Mouse (Mus musculus) kidney, adult 8-10 months (tissue): ENCODE data around the gene Cnpy1.

Experiments
- DNase-seq, 2 experiments: peaks; one replicate each; pipeline ENCODE4 v3.0.0; 2022

Cnpy1 gene

GRCm38 (mm10) chr5:28245574-28245973 lies at the start of gene Cnpy1:
Cnpy1 (minus strand) TSS chr5:28245806.
- DNase-seq, result no peak

GRCm38 (mm10) chr5:28293990-28294389 lies 48.4 kb upstream of the Cnpy1 start:
- DNase-seq, result peak; percentile 64 to 88

GRCm38 (mm10) chr5:28292281-28292680 lies 46.7 kb upstream of the Cnpy1 start:
- DNase-seq, result no peak

- no peak for DNase-seq
Measured at GRCm38 (mm10) chr5:28291118-28291850, 45.7 kb upstream of the Cnpy1 start.

- no peak for DNase-seq
Measured at GRCm38 (mm10) chr5:28290630-28291029, 45.0 kb upstream of the Cnpy1 start.

- no peak for DNase-seq
Measured at GRCm38 (mm10) chr5:28289111-28289510, 43.5 kb upstream of the Cnpy1 start.

GRCm38 (mm10) chr5:28277279-28277678 lies 31.7 kb upstream of the Cnpy1 start:
- DNase-seq, result no peak

GRCm38 (mm10) chr5:28272836-28273235 lies 27.2 kb upstream of the Cnpy1 start:
- peak; percentile 5 to 18 for DNase-seq

- DNase-seq, result no peak
Measured at GRCm38 (mm10) chr5:28269469-28269991, 23.9 kb upstream of the Cnpy1 start.

GRCm38 (mm10) chr5:28267576-28267975 lies 22.0 kb upstream of the Cnpy1 start:
- no peak for DNase-seq

GRCm38 (mm10) chr5:28265653-28266052 lies 20.0 kb upstream of the Cnpy1 start:
- no peak for DNase-seq

GRCm38 (mm10) chr5:28263852-28264251 lies 18.2 kb upstream of the Cnpy1 start:
- no peak for DNase-seq

- DNase-seq, result no peak
Measured at GRCm38 (mm10) chr5:28262070-28262469, 16.5 kb upstream of the Cnpy1 start.

- DNase-seq, result no peak
Measured at GRCm38 (mm10) chr5:28259939-28260338, 14.3 kb upstream of the Cnpy1 start.

- no peak for DNase-seq
Measured at GRCm38 (mm10) chr5:28259385-28259784, 13.8 kb upstream of the Cnpy1 start.

- DNase-seq, result no peak
Measured at GRCm38 (mm10) chr5:28257816-28258215, 12.2 kb upstream of the Cnpy1 start.

GRCm38 (mm10) chr5:28252999-28253398 lies 7.4 kb upstream of the Cnpy1 start:
- no peak for DNase-seq

- no peak for DNase-seq
Measured at GRCm38 (mm10) chr5:28252260-28252659, 6.7 kb upstream of the Cnpy1 start.

- DNase-seq, result no peak
Measured at GRCm38 (mm10) chr5:28251211-28251764, 5.7 kb upstream of the Cnpy1 start.

- no peak for DNase-seq
Measured at GRCm38 (mm10) chr5:28250479-28250878, 4.9 kb upstream of the Cnpy1 start.

- DNase-seq, result no peak
Measured at GRCm38 (mm10) chr5:28245121-28245520, 485 bp downstream of the Cnpy1 start.

GRCm38 (mm10) chr5:28243501-28244177 lies 2.0 kb downstream of the Cnpy1 start:
- no peak for DNase-seq

- no peak for DNase-seq
Measured at GRCm38 (mm10) chr5:28241423-28241822, 4.2 kb downstream of the Cnpy1 start.

- no peak for DNase-seq
Measured at GRCm38 (mm10) chr5:28239829-28240228, 5.8 kb downstream of the Cnpy1 start.
